Mouse (Mus musculus) adrenal gland, postnatal 25 days (tissue): ENCODE measurements around the gene Zbtb4. TPM values are rescaled to one million over a fixed set of nuclear protein-coding genes. Genes with fewer than 3 reads are reported as not detected.

ENCODE experiments used
- DNase-seq: peaks from one replicate; pipeline ENCODE4 v3.0.0; 2021; ENCODE audit warnings: mixed read lengths
- total RNA-seq: library from RNA; stranded (reverse); gene quantifications from 2 replicates; pipeline ENCODE4 v1.2.3, GENCODE M21; 2021

Gene Zbtb4
- total RNA-seq, 1 experiment from 2014 or later: 65.8 TPM

- peak; percentile 80 for DNase-seq
Observed at GRCm38 (mm10) chr11:69766126-69766609, 456 bp downstream of the Zbtb4 start.

GRCm38 (mm10) chr11:69766872-69767624 is 1.3 kb downstream of the Zbtb4 start:
- DNase-seq: no peak

GRCm38 (mm10) chr11:69767625-69767909 is 1.9 kb downstream of the Zbtb4 start:
- no peak for DNase-seq

DNA sequence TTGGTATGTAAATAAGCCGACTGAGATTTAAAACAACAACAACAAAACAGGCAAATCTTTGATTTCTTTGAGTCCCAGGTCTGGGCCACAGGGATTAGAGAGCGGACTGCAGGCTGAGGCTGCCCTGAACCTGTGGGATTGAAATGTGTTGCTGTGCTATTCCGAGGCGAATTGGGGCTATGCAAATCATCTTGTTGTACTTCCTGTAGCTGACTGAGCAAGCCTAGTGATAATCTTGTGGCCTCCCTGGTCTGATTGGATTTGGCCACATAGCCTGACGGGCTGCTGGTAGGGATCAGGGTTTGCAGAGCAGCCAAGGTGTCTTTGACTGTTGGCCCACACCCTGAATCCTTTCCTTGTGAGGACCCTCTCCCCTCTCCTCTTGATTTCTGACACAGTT is 9.2 kb downstream of the Zbtb4 start:
- DNase-seq: no peak

DNA sequence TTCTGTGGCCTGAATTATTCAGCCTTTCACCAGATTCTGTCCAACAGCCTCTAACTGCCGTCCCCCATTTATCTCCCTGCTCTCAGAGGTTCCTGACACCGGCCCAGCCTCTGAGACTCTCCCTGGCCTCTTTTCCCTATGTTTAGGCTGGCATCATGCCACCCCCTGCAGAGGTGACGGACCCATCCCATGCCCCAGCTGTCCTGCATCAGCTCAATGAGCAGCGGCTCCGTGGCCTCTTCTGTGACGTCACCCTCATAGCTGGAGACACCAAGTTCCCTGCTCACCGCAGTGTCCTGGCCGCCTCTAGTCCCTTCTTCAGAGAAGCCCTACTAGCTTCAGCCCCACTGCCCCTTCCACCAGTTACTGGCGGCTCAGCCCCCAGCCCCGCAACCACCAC is 10.0 kb downstream of the Zbtb4 start:
- DNase-seq: no peak

DNA sequence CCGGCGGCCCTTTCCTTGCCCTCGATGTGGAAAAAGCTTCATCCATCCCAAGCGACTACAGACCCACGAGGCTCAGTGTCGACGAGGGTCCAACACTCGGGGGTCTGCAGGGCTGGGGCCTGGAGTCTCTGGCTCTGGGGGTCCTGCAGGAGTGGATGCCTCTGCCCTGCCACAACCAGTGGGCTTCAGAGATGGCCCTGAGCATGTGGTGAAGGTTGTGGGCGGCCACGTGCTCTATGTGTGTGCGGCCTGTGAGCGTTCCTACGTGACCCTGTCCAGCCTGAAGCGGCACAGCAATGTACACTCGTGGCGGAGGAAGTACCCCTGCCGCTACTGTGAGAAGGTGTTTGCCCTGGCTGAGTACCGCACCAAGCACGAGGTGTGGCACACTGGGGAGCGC is 10.8 kb downstream of the Zbtb4 start:
- DNase-seq: no peak

DNA sequence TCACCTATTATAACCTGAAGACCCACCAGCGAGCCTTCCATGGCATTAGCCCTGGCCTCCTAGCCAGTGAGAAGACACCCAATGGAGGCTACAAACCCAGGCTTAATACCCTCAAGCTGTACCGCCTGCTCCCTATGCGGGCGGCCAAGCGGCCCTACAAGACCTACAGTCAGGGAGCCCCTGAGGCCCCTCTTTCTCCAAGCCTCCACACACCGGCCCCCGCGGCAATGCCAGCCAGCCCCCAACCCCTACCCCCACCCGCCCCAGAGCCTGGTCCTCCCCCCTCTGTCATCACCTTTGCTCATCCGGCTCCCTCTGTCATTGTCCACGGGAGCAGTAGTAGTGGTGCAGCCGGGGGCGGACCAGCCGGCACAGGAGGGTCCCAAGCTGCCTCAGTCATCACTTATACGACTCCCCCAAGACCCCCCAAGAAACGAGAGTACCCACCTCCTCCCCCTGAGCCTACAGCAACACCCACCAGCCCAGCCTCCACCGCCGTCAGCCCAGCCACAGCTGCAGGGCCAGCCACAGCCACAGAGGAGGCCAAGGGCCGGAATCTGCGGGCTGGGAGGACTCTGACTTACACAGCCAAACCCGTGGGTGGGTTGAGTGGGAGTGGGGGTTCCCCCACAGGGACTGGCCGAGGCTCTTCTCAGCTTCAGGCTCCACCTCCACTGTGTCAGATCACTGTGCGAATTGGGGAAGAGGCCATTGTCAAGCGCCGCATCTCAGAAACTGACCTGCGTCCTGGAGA is 12.0 kb downstream of the Zbtb4 start:
- no peak for DNase-seq

DNA sequence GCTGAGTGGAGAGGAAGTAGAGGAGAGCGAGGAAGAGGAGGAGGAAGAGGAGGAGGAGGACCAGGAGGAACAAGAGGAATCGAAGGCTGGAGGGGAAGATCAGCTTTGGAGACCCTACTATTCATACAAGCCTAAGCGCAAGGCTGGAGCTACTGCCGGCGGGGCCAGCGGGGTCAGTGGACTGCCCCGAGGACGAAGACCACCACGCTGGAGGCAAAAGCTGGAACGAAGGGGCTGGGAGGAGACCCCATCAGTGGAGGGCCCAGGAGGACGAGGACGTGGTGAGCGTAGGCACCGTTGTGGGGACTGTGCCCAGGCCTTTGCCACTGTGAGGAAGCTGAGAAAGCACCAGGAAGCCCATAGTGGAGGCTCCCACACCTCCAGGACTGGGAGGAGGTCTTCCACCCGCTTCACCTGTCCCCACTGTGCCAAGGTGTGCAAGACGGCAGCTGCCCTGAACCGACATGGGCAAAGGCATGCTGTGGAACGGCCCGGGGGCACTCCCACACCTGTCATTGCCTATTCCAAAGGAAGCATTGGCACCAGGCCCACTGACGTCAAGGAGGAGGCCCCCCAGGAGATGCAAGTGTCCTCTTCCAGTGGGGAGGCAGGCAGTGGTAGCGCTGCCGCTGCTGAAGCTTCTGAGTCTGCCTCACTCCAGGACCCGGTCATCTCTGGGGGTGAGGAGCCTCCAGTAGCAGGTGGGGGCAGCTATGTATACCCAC is 12.7 kb downstream of the Zbtb4 start:
- no peak for DNase-seq

DNA sequence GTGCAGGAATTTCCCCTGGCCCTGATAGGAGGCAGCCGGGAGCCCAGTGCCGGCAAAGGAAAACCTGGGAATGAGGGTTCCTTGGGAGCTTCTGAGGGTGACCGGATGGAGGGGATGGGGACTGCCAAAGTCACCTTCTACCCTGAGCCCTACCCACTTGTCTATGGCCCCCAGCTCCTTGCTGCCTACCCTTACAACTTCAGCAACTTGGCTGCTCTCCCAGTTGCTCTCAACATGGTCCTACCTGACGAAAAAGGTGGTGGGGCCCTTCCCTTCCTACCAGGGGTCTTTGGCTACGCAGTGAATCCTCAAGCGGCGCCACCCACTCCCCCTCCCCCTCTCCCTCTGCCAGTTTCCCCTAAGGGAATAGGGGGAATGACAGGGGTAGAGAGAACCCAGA is 13.3 kb downstream of the Zbtb4 start:
- no peak for DNase-seq

- DNase-seq: no peak
Observed at GRCm38 (mm10) chr11:69781828-69782227, 16.1 kb downstream of the Zbtb4 start.

DNA sequence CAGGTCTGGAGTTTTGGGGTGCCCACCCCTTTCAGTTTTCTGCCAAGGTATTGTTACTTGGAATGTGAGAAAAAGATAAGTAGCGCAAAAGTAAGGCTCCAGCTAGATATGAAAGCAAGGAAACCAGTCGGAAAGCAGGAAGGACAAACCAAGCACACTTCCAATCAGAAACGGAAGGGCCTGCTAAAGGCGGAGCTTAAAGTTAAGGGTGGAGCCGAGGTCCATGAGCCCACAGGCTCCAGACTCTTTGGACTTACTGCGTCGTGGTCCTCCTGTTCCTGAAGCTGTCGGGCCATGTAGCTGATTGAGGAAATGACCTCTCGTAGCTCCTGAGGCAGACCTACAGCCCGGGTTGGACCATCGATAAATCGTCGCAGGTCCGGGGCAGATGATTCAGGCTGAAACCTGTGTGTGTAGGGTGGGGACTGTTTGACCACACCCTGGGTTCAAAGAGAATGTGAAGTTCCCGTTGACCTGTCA is 19.1 kb downstream of the Zbtb4 start:
- DNase-seq: no peak

DNA sequence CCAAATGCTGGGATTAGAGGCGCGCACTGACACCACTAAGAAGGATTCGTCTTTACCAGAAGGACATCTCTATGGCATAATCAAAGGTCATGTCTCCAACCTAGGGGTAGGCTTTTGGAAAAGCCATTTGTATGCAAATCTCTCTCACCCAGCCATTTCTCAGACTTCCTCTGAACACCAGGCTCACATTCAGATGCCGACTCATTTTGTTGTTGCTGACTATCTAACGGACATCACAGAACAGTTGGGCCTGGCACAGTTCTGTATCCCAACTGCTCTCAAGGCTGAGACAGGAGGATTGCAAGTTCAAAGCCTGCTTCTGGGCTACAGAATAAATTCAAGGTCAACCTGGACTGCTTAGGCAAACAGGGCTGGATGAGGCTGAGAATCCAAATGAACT is 21.6 kb downstream of the Zbtb4 start:
- no peak for DNase-seq

DNA sequence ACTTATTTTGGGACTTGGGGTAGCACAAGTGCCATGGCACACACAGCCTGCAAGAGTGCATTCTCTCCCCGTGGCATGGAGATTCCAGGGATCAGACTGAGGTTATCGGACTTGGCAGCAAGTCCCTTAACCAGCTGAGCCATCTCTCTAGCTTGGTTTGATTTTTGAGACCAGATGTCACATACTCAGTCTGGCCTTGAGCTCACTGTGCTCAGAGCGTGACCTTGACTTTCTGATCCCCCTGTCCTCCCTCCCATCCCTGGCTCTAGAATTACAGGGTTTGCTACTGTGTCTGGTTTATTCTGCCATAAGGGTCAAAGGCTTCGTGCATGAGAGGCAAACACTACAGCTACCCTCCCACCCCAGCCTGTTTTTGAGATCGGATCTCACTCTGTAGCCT is 23.7 kb downstream of the Zbtb4 start:
- no peak for DNase-seq

DNA sequence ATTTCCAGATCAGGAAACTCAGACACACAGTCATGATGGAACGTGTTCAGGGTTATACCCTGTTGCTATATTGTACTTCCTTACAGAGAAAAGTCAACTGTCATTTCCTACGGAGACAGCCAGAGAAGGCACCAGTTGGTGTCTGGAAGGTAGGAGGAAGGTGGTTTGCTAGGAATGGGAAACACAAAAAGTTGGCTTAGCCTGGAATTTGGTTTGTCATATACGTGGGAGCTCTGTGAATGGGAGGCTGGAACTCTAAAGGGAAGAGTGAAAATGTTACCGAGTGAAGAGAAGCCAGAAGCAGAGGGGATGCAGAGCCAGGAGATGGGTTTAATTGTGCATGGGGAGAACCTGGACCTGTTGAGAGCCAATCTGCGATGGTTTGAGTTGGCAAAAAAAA is 25.7 kb downstream of the Zbtb4 start:
- DNase-seq: no peak

DNA sequence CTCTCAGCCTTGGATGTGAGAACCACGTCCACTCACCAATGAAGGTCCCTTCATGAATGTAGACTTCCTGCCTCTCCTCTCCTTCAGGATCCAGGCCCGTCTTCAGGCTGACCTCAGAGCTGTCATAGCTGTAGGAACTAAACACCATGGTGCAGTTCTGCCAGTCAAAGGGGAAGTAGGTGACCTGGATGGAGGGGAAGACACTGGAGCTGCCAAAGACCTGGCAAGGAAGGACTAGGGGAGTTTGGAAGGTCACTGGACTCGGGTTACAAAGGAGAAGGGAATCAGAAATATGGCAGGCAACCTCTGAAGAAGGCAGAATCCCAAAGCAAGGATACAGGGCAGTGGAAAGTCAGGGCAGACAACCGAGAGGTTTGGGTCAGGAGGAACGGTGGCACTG is 27.7 kb downstream of the Zbtb4 start:
- DNase-seq: no peak

DNA sequence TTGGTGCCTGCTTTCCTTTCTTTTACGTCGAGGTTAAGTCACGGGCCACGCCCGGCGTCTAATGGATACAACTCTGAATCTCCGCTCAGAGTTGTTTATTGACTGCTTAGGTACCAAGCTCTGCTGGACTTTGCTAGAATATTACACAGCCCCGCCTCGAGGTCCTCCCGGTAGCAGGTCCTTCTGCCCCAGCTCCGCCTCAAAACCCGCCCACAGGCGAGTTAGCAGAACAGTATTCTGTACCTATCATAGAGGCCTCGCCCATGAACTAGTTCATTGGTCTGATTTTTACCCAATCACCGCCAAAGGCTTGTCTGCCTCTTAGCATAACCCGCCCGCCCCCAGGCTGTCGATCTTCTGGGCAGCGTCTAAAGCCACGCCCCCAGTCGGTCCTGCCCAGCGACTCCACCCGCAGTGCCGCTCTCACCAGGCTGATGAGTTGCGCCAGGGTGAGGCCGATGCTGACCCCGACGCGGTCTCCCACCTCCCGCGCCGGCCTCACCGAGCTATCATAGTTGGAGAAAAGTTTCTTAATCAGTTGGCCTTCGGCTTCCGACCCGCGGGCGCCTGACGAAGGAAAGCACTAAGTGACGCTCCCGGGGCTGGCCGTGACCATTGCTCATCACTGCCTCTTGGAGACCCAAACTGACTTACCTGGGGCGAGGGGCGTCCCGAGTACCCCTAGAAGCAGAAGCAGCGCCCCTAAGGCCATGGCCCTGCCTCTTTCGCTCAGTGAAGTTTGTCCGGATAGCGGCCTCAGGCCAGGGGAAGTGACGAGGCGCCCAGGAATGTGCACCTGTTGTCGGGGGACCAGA is 29.7 kb downstream of the Zbtb4 start, which contains the start of gene Chrnb1:
Gene Chrnb1 (minus strand): TSS at position 776 of the 815 bp plus-strand sequence.
- peak; percentile 93 for DNase-seq

GRCm38 (mm10) chr11:69795983-69796435 is 30.3 kb downstream of the Zbtb4 start:
- no peak for DNase-seq

GRCm38 (mm10) chr11:69797924-69798323 is 32.2 kb downstream of the Zbtb4 start:
- DNase-seq: no peak

GRCm38 (mm10) chr11:69799394-69800137 is 33.9 kb downstream of the Zbtb4 start:
- DNase-seq: no peak

GRCm38 (mm10) chr11:69800138-69800391 is 34.4 kb downstream of the Zbtb4 start:
- DNase-seq: peak; percentile 41

DNA sequence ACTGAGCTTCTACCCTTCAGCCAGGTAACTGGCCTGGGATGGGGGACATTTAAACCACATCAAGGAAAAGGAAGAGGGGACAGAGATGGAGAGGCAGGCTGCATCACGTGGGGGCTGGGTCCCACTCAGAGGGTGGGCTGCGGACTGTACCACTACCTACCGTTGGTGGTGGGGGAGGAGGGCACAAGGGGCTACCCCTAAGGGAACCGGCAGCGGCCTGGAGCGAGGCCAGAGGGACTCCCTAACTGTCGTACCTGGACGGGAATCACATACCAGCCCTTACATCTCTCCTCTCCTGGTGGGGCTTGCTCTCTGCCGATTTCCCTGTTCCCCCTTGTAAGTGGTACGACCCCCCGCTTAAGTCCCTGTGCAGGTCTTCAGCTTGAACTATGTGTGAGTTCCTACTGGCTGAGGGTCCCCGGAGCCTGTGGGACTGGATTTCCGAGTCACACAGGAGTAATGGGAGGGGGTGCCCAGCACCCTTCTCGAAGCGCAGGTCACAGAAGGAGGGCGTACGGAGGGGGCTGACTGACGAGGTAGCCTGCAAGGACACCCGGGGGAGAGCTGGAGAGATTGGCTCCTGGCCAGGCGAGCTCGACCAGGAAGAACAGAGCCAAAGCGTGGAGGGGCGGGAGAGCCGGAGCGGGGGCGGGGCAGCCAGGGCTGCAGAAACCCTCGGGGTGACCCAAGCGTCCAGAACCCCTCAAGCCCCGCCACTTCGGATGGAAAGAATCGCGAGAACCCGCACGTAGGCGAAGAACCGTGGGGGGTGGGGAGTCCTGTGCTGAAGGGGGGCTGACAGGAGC is 34.9 kb downstream of the Zbtb4 start:
- peak; percentile 67 for DNase-seq
